Mouse (Mus musculus): ENCODE data around the gene Ephb1. TPM values are rescaled to one million over a fixed set of nuclear protein-coding genes. Genes with fewer than 3 reads are reported as not detected.

Gene Ephb1
- polyA plus RNA-seq, 1 experiment: 3.0 TPM

- Histone ChIP-seq H3K36me3 (ENCODE audit: control insufficient read depth, insufficient read depth, low read length) (no peaks in the 10 kb centered on the region), H3K4me1 (ENCODE audit: control insufficient read depth, insufficient read depth, low read length) (no peaks in the 10 kb centered on the region), H3K27me3 (ENCODE audit: control insufficient read depth, insufficient read depth, low read length) (no peaks in the 10 kb centered on the region), H3K27ac (ENCODE audit: control insufficient read depth, insufficient read depth, low read depth, low read length) (no peak overlapping the region), H3K4me3 (ENCODE audit: control insufficient read depth, low read depth, low read length) (no peak overlapping the region)
- no peak for TF ChIP-seq POLR2A (IDR thresholded peaks at IDR 0.05; ENCODE audit: control insufficient read depth, low read depth, low read length)
Measured at GRCm38 (mm10) chr9:102249124-102249816, 105.2 kb downstream of the Ephb1 start.

DNA sequence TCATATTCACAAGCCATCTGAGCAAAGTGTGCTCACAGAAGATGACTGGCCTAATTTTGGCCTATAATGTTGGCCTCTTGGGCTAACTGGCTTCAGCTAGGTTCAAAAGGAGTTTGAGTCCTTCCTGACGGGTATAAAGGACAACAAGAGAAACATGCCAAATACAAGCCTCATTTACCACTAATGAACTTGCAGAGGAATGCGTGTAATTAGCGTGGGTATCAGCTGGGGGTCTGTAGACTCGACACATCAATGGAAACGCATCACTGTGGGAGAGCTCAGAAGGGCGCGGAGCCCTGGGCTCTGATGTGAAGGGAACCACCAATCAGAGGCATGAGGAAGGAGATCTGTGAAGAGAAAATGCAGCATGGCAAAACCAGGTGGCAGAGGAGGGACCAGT is 108.9 kb downstream of the Ephb1 start:
- TF ChIP-seq POLR2A (IDR thresholded peaks at IDR 0.05; ENCODE audit: control insufficient read depth, low read depth, low read length) (no peak), CTCF (IDR thresholded peaks at IDR 0.05; ENCODE audit: control insufficient read depth, insufficient read depth, insufficient replicate concordance, low read depth, low read length) (no peak)
- Histone ChIP-seq H3K4me3 (ENCODE audit: control insufficient read depth, low read depth, low read length) (no peak overlapping the region), H3K36me3 (ENCODE audit: control insufficient read depth, insufficient read depth, low read length) (no peaks in the 10 kb centered on the region), H3K27ac (ENCODE audit: control insufficient read depth, insufficient read depth, low read depth, low read length) (no peak overlapping the region), H3K27me3 (ENCODE audit: control insufficient read depth, insufficient read depth, low read length) (no peaks in the 10 kb centered on the region), H3K4me1 (ENCODE audit: control insufficient read depth, insufficient read depth, low read length) (no peaks in the 10 kb centered on the region)

GRCm38 (mm10) chr9:102243296-102243695 is 111.2 kb downstream of the Ephb1 start:
- no peaks in the 10 kb centered on the region for H3K36me3 ChIP-seq (ENCODE audit: control insufficient read depth, insufficient read depth, low read length)
- no peak overlapping the region for H3K4me3 ChIP-seq (ENCODE audit: control insufficient read depth, low read depth, low read length)
- H3K27ac ChIP-seq (ENCODE audit: control insufficient read depth, insufficient read depth, low read depth, low read length): no peak overlapping the region
- H3K27me3 ChIP-seq (ENCODE audit: control insufficient read depth, insufficient read depth, low read length): no peaks in the 10 kb centered on the region
- no peaks in the 10 kb centered on the region for H3K4me1 ChIP-seq (ENCODE audit: control insufficient read depth, insufficient read depth, low read length)
- TF ChIP-seq CTCF (IDR thresholded peaks at IDR 0.05; ENCODE audit: control insufficient read depth, insufficient read depth, insufficient replicate concordance, low read depth, low read length) (no peak), POLR2A (IDR thresholded peaks at IDR 0.05; ENCODE audit: control insufficient read depth, low read depth, low read length) (no peak)

DNA sequence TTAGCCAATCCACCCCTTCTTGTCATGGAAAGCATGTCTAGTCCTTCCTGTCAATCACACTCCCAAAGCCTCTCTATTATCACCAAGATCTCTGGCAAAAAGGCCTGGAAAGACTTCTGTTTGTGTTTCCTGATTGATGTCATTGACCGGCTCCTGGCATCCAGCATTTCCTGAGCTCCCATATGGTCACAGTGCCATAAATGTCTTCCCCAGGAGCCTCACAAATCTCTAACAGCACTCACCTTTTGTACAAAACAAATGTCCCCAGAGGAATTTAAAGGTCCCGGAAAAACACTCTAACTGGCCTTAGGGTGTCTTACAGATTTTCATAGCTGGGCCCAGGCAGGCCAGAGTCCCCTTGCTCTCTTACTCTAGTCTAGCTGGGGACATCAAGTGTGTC is 112.9 kb downstream of the Ephb1 start:
- TF ChIP-seq CTCF (IDR thresholded peaks at IDR 0.05; ENCODE audit: control insufficient read depth, insufficient read depth, insufficient replicate concordance, low read depth, low read length) (no peak), POLR2A (IDR thresholded peaks at IDR 0.05; ENCODE audit: control insufficient read depth, low read depth, low read length) (no peak)
- H3K27ac ChIP-seq (ENCODE audit: control insufficient read depth, insufficient read depth, low read depth, low read length): no peak overlapping the region
- no peaks in the 10 kb centered on the region for H3K27me3 ChIP-seq (ENCODE audit: control insufficient read depth, insufficient read depth, low read length)
- no peak overlapping the region for H3K4me3 ChIP-seq (ENCODE audit: control insufficient read depth, low read depth, low read length)
- no peaks in the 10 kb centered on the region for H3K4me1 ChIP-seq (ENCODE audit: control insufficient read depth, insufficient read depth, low read length)
- no peaks in the 10 kb centered on the region for H3K36me3 ChIP-seq (ENCODE audit: control insufficient read depth, insufficient read depth, low read length)

- Histone ChIP-seq H3K36me3 (ENCODE audit: control insufficient read depth, insufficient read depth, low read length) (no peaks in the 10 kb centered on the region), H3K4me1 (ENCODE audit: control insufficient read depth, insufficient read depth, low read length) (no peaks in the 10 kb centered on the region), H3K4me3 (ENCODE audit: control insufficient read depth, low read depth, low read length) (no peak overlapping the region), H3K27me3 (ENCODE audit: control insufficient read depth, insufficient read depth, low read length) (no peaks in the 10 kb centered on the region), H3K27ac (ENCODE audit: control insufficient read depth, insufficient read depth, low read depth, low read length) (no peak overlapping the region)
- no peak for TF ChIP-seq POLR2A (IDR thresholded peaks at IDR 0.05; ENCODE audit: control insufficient read depth, low read depth, low read length)
- no peak for TF ChIP-seq CTCF (IDR thresholded peaks at IDR 0.05; ENCODE audit: control insufficient read depth, insufficient read depth, insufficient replicate concordance, low read depth, low read length)
Measured at GRCm38 (mm10) chr9:102240215-102240614, 114.3 kb downstream of the Ephb1 start.

- Histone ChIP-seq H3K27me3 (ENCODE audit: control insufficient read depth, insufficient read depth, low read length) (no peaks in the 10 kb centered on the region), H3K27ac (ENCODE audit: control insufficient read depth, insufficient read depth, low read depth, low read length) (no peak overlapping the region)
Measured at GRCm38 (mm10) chr9:102235444-102235951, 119.0 kb downstream of the Ephb1 start.

DNA sequence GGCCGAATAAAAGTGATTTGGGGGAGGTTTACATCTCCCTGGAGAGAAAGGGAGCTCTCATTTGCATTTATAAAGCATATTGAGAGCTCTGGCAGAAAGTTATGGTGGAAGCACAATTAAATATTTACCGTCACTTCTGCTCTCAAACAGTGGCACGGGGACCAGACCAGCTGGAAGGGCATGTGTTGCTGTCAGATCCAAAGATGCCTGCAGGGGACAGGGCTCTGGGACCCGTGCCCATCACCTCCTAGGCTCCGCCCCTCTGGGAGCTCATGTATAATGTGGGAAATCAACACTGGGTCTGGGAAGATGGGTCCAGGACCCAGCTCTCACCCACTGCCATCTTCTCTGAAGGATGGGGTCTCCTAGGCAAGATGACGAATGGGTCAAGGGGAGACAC is 123.2 kb downstream of the Ephb1 start:
- H3K27me3 ChIP-seq (ENCODE audit: control insufficient read depth, insufficient read depth, low read length): no peaks in the 10 kb centered on the region
- no peak overlapping the region for H3K27ac ChIP-seq (ENCODE audit: control insufficient read depth, insufficient read depth, low read depth, low read length)
- no peaks in the 10 kb centered on the region for H3K36me3 ChIP-seq (ENCODE audit: control insufficient read depth, insufficient read depth, low read length)
- TF ChIP-seq CTCF (IDR thresholded peaks at IDR 0.05; ENCODE audit: control insufficient read depth, insufficient read depth, insufficient replicate concordance, low read depth, low read length) (no peak), POLR2A (IDR thresholded peaks at IDR 0.05; ENCODE audit: control insufficient read depth, low read depth, low read length) (no peak)
- no peaks in the 10 kb centered on the region for H3K4me1 ChIP-seq (ENCODE audit: control insufficient read depth, insufficient read depth, low read length)
- H3K4me3 ChIP-seq (ENCODE audit: control insufficient read depth, low read depth, low read length): no peak overlapping the region

More at GRCm38 (mm10) chr9:102235444-102235951, 119.0 kb downstream of the Ephb1 start:
- no peak for TF ChIP-seq POLR2A (IDR thresholded peaks at IDR 0.05; ENCODE audit: control insufficient read depth, low read depth, low read length)
- no peak for TF ChIP-seq CTCF (IDR thresholded peaks at IDR 0.05; ENCODE audit: control insufficient read depth, insufficient read depth, insufficient replicate concordance, low read depth, low read length)
- no peaks in the 10 kb centered on the region for H3K4me1 ChIP-seq (ENCODE audit: control insufficient read depth, insufficient read depth, low read length)
- no peak overlapping the region for H3K4me3 ChIP-seq (ENCODE audit: control insufficient read depth, low read depth, low read length)
- H3K36me3 ChIP-seq (ENCODE audit: control insufficient read depth, insufficient read depth, low read length): no peaks in the 10 kb centered on the region
